Mouse (Mus musculus) MEL-GATA-1-ER (cell line): ENCODE data around the gene Mxra7.
"Not testable (repeated sequence)": the region's sequence is repeated elsewhere in the genome, so short reads cannot be mapped to it uniquely, and the experiment has no call there.

Experiments
- DNase-seq: peaks from one replicate; pipeline ENCODE4 v3.0.0-alpha.2; 2012; ENCODE audit warnings: low read depth; ENCODE audit errors: extremely low read depth

Mxra7 gene

DNA sequence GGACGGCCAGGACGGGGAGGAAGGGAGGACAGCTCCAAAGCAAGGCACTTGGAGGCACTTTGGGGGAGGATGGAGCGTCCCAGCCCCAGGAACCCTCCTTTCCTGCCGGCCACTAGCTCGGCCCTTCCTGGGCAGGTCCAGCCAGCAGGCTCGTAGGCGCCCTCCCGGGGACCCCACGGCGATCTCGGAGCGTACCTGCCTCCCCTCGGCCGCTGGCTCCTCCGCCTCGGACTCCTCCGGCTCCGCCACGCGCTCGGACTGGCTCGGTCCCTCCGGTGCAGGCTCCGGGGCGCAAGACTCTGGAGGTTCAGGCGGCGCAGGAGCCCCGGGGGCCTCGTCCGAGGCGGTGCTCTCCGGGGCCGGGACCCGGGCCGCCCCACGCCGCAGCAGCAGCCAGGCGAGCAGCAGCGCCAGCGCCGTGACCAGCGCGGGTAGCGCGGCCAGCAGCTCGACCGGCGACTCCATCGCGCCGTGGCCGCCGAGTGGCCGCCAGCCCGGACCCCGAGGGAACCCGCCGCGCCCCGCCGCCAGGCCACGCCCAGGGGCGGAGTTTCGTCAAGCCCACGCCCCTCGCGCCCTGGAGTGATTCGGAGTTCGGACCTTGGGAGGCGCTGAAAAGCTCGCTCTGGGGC lies at the start of gene Mxra7:
TSS of gene Mxra7 (minus strand) at position 513 of the 632 bp plus-strand sequence.
- no peak for DNase-seq

DNA sequence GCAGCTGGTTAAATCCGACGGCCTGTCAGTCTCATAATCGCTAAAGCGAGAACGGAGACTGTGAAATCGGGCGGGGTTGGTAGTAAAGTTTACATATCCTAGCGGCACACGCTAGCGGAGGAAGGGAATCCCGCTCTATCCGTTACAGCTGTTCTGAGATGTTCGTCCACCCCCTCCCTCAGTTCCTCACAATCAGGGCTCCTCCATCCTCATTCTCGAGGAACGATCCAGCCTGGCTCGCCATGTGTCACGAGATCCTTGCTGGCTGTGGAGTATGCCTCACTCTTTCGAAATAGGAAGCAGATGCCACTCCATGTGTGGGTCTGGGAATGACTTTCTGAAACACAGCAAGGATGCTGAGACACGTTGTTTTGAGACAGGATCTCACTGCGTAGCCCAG lies 46.1 kb upstream of the Mxra7 start:
- DNase-seq, result no peak

DNA sequence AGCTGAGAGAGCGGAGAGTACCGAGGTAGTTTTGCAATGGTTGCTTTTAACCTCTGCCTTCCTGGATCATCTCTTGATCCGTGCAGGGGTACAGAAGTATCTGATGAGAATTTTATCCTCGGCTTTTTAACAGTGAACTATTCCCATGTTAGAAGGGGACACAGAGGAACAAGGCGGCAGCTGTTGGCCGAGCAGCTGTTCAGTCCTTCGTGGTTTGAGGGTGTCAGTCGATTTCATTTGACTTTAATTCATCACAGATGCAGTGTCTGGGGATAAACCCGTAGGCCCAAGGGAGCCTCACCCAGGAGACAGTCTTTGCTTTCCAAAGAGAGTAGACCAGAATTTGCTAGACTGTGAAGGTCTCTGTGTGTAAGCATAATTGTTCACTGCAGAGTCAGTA lies 43.7 kb upstream of the Mxra7 start:
- no peak for DNase-seq

- DNase-seq, result no peak
These were observed 41.8 kb upstream of the Mxra7 start for GRCm38 (mm10) chr11:116869641-116870040.

DNA sequence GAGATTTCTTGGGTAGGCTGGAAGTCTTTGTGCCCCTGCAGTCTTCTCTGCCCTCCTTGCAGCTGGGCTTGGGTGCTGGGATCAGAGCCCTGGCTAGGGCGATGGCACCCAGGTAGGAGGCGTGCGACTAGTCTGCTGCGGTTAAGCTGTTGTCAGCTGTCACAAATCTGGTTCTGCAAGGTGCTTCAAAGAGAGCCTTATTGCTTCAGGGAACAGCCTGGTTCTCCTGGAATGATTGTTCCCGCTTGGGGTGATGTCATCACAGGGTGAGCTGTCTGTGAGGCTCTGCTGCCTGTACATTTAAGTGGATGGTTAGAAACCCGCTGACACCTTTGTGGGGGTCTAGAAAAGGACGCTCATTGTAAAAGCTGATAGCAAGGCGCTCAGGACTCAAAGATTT lies 41.4 kb upstream of the Mxra7 start:
- DNase-seq, result no peak

DNA sequence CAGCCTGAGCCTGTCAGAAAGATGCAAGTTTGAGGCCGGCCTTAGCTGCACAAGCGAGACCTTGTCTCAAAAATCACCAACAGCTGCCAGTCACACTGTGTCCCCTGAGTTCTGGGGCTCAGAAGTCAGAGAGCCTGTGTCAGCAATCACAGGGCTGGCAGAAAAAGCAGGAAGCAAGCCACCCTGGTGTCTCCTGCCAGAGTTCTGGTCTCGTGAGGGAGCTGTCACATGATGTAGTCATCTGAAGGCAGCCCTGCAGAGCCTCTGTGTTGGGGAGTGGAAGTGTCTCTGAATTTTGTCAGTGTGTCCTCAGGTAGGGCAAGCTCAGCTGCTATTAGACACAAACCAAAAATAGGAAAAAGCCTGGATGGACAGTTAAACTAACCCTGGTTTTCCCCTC lies 40.3 kb upstream of the Mxra7 start:
- no peak for DNase-seq

GRCm38 (mm10) chr11:116865945-116866585 lies 38.2 kb upstream of the Mxra7 start:
- DNase-seq, result no peak

GRCm38 (mm10) chr11:116864444-116864843 lies 36.6 kb upstream of the Mxra7 start:
- no peak for DNase-seq

GRCm38 (mm10) chr11:116857183-116857850 lies 29.5 kb upstream of the Mxra7 start:
- DNase-seq, result no peak

DNA sequence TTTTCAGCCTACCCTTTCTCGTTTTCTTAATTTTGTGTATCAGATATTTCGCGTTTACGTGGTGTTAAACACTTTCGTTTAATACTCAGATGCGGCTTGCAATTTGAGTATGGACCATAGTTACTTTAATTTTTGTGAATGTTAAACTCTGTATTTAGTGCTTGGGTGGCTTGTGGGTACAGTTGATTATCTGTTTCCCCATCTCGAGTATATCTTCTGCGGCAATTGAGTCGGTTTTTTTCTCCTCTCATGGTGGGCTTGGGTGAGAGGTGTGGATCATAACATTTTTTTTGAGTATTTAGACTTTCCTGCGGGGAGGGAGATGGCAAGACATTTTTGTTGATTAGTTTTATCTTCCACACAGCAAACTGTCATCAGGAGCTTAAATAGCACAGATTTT lies 26.4 kb upstream of the Mxra7 start:
- no peak for DNase-seq

GRCm38 (mm10) chr11:116853512-116853928 lies 25.7 kb upstream of the Mxra7 start:
- peak; percentile 78 for DNase-seq

DNA sequence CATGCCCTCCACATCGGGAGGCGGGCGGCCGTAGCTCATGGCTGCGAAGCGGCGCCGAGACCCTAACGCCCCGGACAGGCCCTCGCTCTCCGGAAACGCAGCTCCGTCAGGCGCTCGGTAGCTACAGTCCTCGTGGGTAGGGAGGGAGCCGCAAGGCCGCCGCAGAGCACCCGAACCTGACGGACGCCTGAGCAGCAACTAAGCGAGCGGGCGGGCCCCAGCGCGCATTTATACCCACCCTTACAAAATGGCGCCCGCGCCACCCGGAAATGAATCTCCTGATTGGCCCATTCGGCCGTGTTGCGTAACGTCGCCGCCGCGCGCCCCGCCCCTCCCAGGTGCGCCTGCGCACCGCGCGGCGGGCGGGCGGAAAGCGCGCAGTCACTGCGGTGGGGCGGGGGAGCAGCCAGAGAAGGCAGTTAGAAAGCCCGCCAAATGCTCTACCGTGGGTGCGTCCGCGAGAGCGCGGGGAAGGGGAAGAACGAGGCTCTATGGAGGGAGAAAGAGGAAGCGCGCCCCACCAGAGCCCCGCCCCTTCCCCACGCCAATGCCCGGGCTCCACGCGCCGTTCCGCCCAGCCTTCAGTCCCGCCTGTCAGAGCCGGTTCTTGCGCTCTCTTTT lies 25.2 kb upstream of the Mxra7 start, which contains the start of gene Srsf2:
TSS of gene Srsf2 (minus strand) at position 204 of the 621 bp plus-strand sequence.
- DNase-seq, result peak; percentile 90

GRCm38 (mm10) chr11:116852291-116852890 lies 24.5 kb upstream of the Mxra7 start, which contains the start of gene Mfsd11:
Gene Mfsd11, plus strand, starts transcription at chr11:116852440.
- no peak for DNase-seq

DNA sequence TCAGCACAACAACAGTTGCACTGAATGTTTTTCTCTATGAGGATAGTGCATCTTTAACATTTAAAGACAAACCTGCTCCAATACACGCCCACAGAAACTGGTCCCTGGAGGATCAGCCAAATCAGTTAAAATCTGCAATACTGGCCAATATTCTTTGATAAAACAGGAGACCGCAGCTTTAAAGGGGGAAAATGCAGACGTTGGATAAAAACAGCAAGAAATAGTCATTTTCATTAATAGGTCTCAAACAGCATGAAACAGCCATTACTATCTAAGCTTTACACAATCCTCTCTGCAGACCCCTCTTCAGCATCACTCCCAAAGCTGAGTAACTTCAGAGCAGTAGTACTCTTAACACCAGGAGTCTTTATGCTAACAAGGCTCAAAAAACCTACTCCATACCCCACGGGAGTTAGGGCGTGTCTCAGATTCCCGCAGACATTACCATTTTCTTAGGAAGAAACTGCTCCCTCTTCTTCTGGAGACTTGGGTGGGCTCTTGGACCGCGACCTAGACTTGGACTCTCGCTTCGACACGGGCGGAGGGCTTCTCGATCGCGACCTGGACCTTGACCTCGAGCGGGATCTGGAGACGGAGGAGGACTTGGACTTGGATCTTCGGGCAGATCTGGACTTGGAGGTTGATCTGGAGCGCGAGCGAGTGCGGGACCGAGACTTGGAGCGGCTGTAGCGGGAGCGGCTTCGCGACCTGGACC lies 23.9 kb upstream of the Mxra7 start:
- no peak for DNase-seq

DNA sequence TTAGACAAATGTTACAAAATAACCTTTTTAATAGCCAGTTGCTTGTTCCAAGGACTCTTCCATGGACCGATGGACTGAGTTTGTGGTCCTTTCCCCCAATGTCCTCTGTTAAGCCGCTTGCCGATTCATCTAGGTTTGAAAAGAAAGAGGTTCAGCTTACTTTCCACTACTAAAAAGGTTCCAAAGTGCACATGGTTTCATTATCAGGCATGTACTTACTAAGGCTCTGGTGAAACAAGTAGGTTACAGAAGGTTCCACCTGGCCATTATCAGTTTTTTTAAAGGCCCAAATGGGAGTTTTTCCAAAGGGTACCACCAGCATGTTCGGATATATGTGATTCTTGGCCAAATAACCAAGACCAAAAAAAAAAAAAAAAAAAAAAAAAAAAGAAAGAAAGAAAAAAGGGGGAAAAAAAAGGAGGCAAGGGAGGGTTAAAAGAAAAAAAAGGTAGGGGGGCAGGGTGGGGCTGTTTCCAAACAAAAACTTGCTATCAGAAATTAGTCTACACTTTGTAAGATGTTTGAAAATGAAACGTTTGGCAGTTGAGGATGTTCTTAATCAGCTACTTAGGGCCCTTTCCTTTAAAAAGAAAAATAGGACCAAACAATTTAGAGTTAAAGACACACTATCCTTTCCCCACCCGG lies 23.1 kb upstream of the Mxra7 start:
- no peak for DNase-seq

- DNase-seq, result no peak
These were observed 22.2 kb upstream of the Mxra7 start for GRCm38 (mm10) chr11:116850085-116850484.

GRCm38 (mm10) chr11:116849587-116849986 lies 21.7 kb upstream of the Mxra7 start:
- no peak for DNase-seq

GRCm38 (mm10) chr11:116848877-116849178 lies 21.0 kb upstream of the Mxra7 start:
- DNase-seq, result not testable (repeated sequence)

DNA sequence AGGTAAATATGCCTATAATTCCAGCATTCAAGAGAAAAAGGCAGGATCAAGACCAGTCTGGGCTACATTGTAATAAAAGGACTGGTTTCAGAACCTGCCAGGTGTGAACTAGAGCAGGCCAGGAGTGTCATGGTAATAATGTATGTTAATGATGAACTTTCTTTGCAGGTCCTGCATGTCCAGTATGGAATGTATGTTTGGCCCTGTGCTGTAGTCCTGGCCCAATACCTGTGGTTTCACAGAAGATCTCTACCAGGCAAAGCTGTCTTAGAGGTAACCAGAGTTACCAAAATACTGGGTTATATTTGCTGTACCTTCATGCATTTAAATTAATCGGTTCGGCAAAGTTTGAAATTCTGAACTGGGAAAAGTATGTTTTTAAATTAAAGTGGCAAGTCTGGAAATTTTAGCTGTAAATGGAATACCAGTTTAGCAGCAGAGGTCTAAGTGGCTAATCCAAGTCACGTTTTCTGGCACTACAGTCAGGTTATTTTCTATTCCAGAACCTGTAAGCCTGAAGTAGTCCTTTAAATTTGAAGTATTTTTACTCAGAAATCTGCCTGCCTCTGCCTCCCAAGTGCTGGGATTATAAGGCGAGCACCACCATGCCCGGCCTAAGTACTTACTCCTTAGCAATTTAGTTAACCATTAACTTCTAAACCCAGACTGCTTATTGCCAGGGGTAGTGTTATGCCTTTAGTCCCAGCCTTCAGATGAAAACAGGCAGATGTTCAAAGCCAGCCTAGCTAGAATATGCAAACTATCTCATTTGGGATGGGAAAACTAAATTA lies 20.4 kb upstream of the Mxra7 start:
- DNase-seq, result no peak
